Mouse (Mus musculus): ENCODE measurements around the gene Grm1. TPM values are rescaled to one million over a fixed set of nuclear protein-coding genes. Genes with fewer than 3 reads are reported as not detected.

The Grm1 gene
- polyA plus RNA-seq, 1 experiment from 2014 or later, result 3.2 TPM

GRCm38 (mm10) chr10:10866278-10866677 lies 215.9 kb downstream of the Grm1 start:
- Histone ChIP-seq H3K36me3 (no peaks in the 10 kb centered on the region), H3K4me1 (replicated peaks) (no peaks in the 10 kb centered on the region), H3K27me3 (no peaks in the 10 kb centered on the region), H3K4me3 (no peak overlapping the region), H3K9ac (no peak overlapping the region), H3K27ac (no peak overlapping the region), H3K9me3 (no peaks in the 10 kb centered on the region), H3K4me2 (no peak overlapping the region)
- no peak for ATAC-seq (ENCODE audit: low FRiP score)
- 94% methylated on average over 2 of the region's 2 CpGs for WGBS

GRCm38 (mm10) chr10:10864759-10865158 lies 217.4 kb downstream of the Grm1 start:
- H3K4me1 ChIP-seq (replicated peaks), result no peaks in the 10 kb centered on the region
- H3K27ac ChIP-seq, result no peak overlapping the region
- no peak overlapping the region for H3K9ac ChIP-seq
- no peaks in the 10 kb centered on the region for H3K36me3 ChIP-seq
- 78% methylated on average over 5 of the region's 5 CpGs for WGBS
- ATAC-seq (ENCODE audit: low FRiP score), result no peak
- no peak overlapping the region for H3K4me3 ChIP-seq
- no peaks in the 10 kb centered on the region for H3K27me3 ChIP-seq
- no peak overlapping the region for H3K4me2 ChIP-seq
- H3K9me3 ChIP-seq, result no peaks in the 10 kb centered on the region

GRCm38 (mm10) chr10:10847376-10848286 lies 234.5 kb downstream of the Grm1 start:
- Histone ChIP-seq H3K4me1 (replicated peaks) (no peaks in the 10 kb centered on the region), H3K36me3 (no peaks in the 10 kb centered on the region), H3K27ac (no peak overlapping the region), H3K4me3 (no peak overlapping the region), H3K4me2 (no peak overlapping the region), H3K27me3 (no peaks in the 10 kb centered on the region), H3K9me3 (no peaks in the 10 kb centered on the region), H3K9ac (no peak overlapping the region)
- ATAC-seq (ENCODE audit: low FRiP score), result peak; percentile 74
- 55% methylated on average over 7 of the region's 7 CpGs for WGBS

GRCm38 (mm10) chr10:10845059-10845685 lies 237.0 kb downstream of the Grm1 start:
- no peak for ATAC-seq (ENCODE audit: low FRiP score)
- WGBS, result 84% methylated on average over 5 of the region's 5 CpGs
- Histone ChIP-seq H3K4me3 (no peak overlapping the region), H3K27ac (no peak overlapping the region), H3K4me2 (no peak overlapping the region), H3K27me3 (no peaks in the 10 kb centered on the region), H3K36me3 (no peaks in the 10 kb centered on the region), H3K4me1 (replicated peaks) (no peaks in the 10 kb centered on the region), H3K9me3 (no peaks in the 10 kb centered on the region), H3K9ac (no peak overlapping the region)

- H3K9ac ChIP-seq, result no peak overlapping the region
- H3K4me1 ChIP-seq (replicated peaks), result no peaks in the 10 kb centered on the region
- H3K4me3 ChIP-seq, result no peak overlapping the region
- H3K9me3 ChIP-seq, result no peaks in the 10 kb centered on the region
- no peak overlapping the region for H3K27ac ChIP-seq
- H3K27me3 ChIP-seq, result no peaks in the 10 kb centered on the region
- H3K36me3 ChIP-seq, result no peaks in the 10 kb centered on the region
- no peak overlapping the region for H3K4me2 ChIP-seq
- ATAC-seq (ENCODE audit: low FRiP score), result no peak
These were observed 246.8 kb downstream of the Grm1 start for GRCm38 (mm10) chr10:10835406-10835805.

GRCm38 (mm10) chr10:10834828-10835227 lies 247.3 kb downstream of the Grm1 start:
- ATAC-seq (ENCODE audit: low FRiP score), result no peak
- WGBS, result 83% methylated on average over 3 of the region's 3 CpGs

GRCm38 (mm10) chr10:10831141-10831540 lies 251.0 kb downstream of the Grm1 start:
- no peak overlapping the region for H3K27ac ChIP-seq
- H3K9ac ChIP-seq, result no peak overlapping the region
- ATAC-seq (ENCODE audit: low FRiP score), result no peak
- no peak overlapping the region for H3K4me2 ChIP-seq
- no peaks in the 10 kb centered on the region for H3K36me3 ChIP-seq
- 86% methylated on average over 1 of the region's 1 CpGs for WGBS
- H3K4me1 ChIP-seq (replicated peaks), result no peaks in the 10 kb centered on the region
- no peaks in the 10 kb centered on the region for H3K27me3 ChIP-seq
- no peaks in the 10 kb centered on the region for H3K9me3 ChIP-seq
- no peak overlapping the region for H3K4me3 ChIP-seq

More at GRCm38 (mm10) chr10:10834828-10835227, 247.3 kb downstream of the Grm1 start:
- Histone ChIP-seq H3K9me3 (no peaks in the 10 kb centered on the region), H3K4me1 (replicated peaks) (no peaks in the 10 kb centered on the region), H3K4me2 (no peak overlapping the region), H3K27ac (no peak overlapping the region), H3K27me3 (no peaks in the 10 kb centered on the region), H3K36me3 (no peaks in the 10 kb centered on the region), H3K9ac (no peak overlapping the region), H3K4me3 (no peak overlapping the region)

GRCm38 (mm10) chr10:10827308-10827707 lies 254.8 kb downstream of the Grm1 start:
- Histone ChIP-seq H3K4me1 (replicated peaks) (no peaks in the 10 kb centered on the region), H3K36me3 (no peaks in the 10 kb centered on the region), H3K27me3 (no peaks in the 10 kb centered on the region), H3K27ac (no peak overlapping the region), H3K4me2 (no peak overlapping the region), H3K9ac (no peak overlapping the region), H3K9me3 (no peaks in the 10 kb centered on the region), H3K4me3 (no peak overlapping the region)
- ATAC-seq (ENCODE audit: low FRiP score), result no peak
- WGBS, result 88% methylated on average over 1 of the region's 1 CpGs

- H3K9ac ChIP-seq, result no peak overlapping the region
These were observed 264.1 kb downstream of the Grm1 start for GRCm38 (mm10) chr10:10818061-10818460.

GRCm38 (mm10) chr10:10814631-10815216 lies 267.4 kb downstream of the Grm1 start:
- Histone ChIP-seq H3K4me3 (no peak overlapping the region), H3K9me3 (no peaks in the 10 kb centered on the region), H3K4me1 (replicated peaks) (no peaks in the 10 kb centered on the region), H3K9ac (no peak overlapping the region), H3K27me3 (no peaks in the 10 kb centered on the region), H3K36me3 (no peaks in the 10 kb centered on the region), H3K4me2 (no peak overlapping the region), H3K27ac (no peak overlapping the region)
- 74% methylated on average over 2 of the region's 2 CpGs for WGBS
- no peak for ATAC-seq (ENCODE audit: low FRiP score)

More at GRCm38 (mm10) chr10:10818061-10818460, 264.1 kb downstream of the Grm1 start:
- H3K4me1 ChIP-seq (replicated peaks), result no peaks in the 10 kb centered on the region
- ATAC-seq (ENCODE audit: low FRiP score), result no peak
- WGBS, result 91% methylated on average over 2 of the region's 2 CpGs
- H3K36me3 ChIP-seq, result no peaks in the 10 kb centered on the region
- no peaks in the 10 kb centered on the region for H3K9me3 ChIP-seq
- H3K4me2 ChIP-seq, result no peak overlapping the region
- no peak overlapping the region for H3K27ac ChIP-seq
- no peaks in the 10 kb centered on the region for H3K27me3 ChIP-seq
- no peak overlapping the region for H3K4me3 ChIP-seq

- Histone ChIP-seq H3K4me2 (no peak overlapping the region), H3K9ac (no peak overlapping the region), H3K4me3 (no peak overlapping the region), H3K27ac (no peak overlapping the region), H3K4me1 (replicated peaks) (no peaks in the 10 kb centered on the region), H3K9me3 (no peaks in the 10 kb centered on the region), H3K36me3 (no peaks in the 10 kb centered on the region), H3K27me3 (no peaks in the 10 kb centered on the region)
- WGBS, result 63% methylated on average over 5 of the region's 5 CpGs
- peak; percentile 79 for ATAC-seq (ENCODE audit: low FRiP score)
These were observed 269.1 kb downstream of the Grm1 start for GRCm38 (mm10) chr10:10812750-10813711.

- H3K4me3 ChIP-seq, result no peak overlapping the region
- H3K27me3 ChIP-seq, result no peaks in the 10 kb centered on the region
- no peaks in the 10 kb centered on the region for H3K9me3 ChIP-seq
- WGBS, result 75% methylated on average over 3 of the region's 3 CpGs
- no peaks in the 10 kb centered on the region for H3K36me3 ChIP-seq
- no peaks in the 10 kb centered on the region for H3K4me1 ChIP-seq (replicated peaks)
- no peak overlapping the region for H3K4me2 ChIP-seq
- H3K27ac ChIP-seq, result no peak overlapping the region
- no peak overlapping the region for H3K9ac ChIP-seq
- ATAC-seq (ENCODE audit: low FRiP score), result no peak
These were observed 272.4 kb downstream of the Grm1 start for GRCm38 (mm10) chr10:10809777-10810176.

All from hindbrain, embryonic 13.5 days (tissue).